Mouse (Mus musculus) kidney, postnatal 0 days (tissue): Measurements from ENCODE around the gene Scml4. TPM values are rescaled to one million over a fixed set of nuclear protein-coding genes. Genes with fewer than 3 reads are reported as not detected.

Experiments used
- ATAC-seq: fragments of 200-750 bp; cut with Nextera tagmentation; replicated peaks from 2 replicates; pipeline ENCODE4 v1.8.0; 2017; ENCODE audit warnings: low read depth, moderate number of reproducible peaks, moderate TSS enrichment, moderate library complexity; ENCODE audit not compliant: low FRiP score
- DNase-seq: peaks from one replicate; pipeline ENCODE4 v3.0.0-alpha.2; 2016; ENCODE audit warnings: low spot score
- H3K27ac ChIP-seq: fragments of 300-500 bp; sonication (generic); 2 replicates; pipeline ENCODE4 v1.5.1; 2014; ENCODE audit warnings: mild to moderate bottlenecking
- H3K27me3 ChIP-seq: fragments of 300-500 bp; sonication (generic); 2 replicates; pipeline ENCODE4 v1.6.1; 2014; ENCODE audit warnings: low read length, mixed read lengths; ENCODE audit not compliant: insufficient read depth
- H3K36me3 ChIP-seq: fragments of 300-500 bp; sonication (generic); 2 replicates; pipeline ENCODE4 v1.6.1; 2014; ENCODE audit warnings: low read length, mixed read lengths; ENCODE audit not compliant: insufficient read depth
- H3K4me1 ChIP-seq: fragments of 300-500 bp; sonication (generic); replicated peaks from 2 replicates; pipeline ENCODE4 v1.6.1; 2014; ENCODE audit warnings: antibody characterized with exemption, low read length, mixed read lengths; ENCODE audit not compliant: insufficient read depth
- H3K4me2 ChIP-seq: fragments of 300-500 bp; sonication (generic); 2 replicates; pipeline ENCODE4 v1.6.1; 2014; ENCODE audit warnings: mild to moderate bottlenecking, low read length, moderate library complexity, mixed read lengths
- H3K4me3 ChIP-seq: fragments of 300-500 bp; sonication (generic); replicated peaks from 2 replicates; pipeline ENCODE4 v1.5.1; 2014; ENCODE audit warnings: low read depth, low read length
- H3K9ac ChIP-seq: fragments of 300-500 bp; sonication (generic); 2 replicates; pipeline ENCODE4 v1.6.1; 2014; ENCODE audit warnings: low read depth, low read length
- H3K9me3 ChIP-seq: fragments of 300-500 bp; sonication (generic); replicated peaks from 2 replicates; pipeline ENCODE4 v1.6.1; 2016; ENCODE audit warnings: low read length, inconsistent platforms, mixed read lengths
- CTCF ChIP-seq: IDR thresholded peaks from 2 replicates; pipeline ENCODE4 v1.5.1; 2016; ENCODE audit warnings: antibody characterized with exemption, low read depth, mild to moderate bottlenecking, moderate library complexity
- WGBS: fragments of 180-500 bp; shearing (Covaris S2); extraction: QIAGEN DNeasy Blood & Tissue Kit; methylation state at CpG from one replicate; pipeline ENCODE4 v1.1.7; 2014; 5-methylcytosine and 5-hydroxymethylcytosine counted together
- polyA plus RNA-seq: library from polyadenylated mRNA; unstranded; fragments of >200 nt; fragmentation: Nextera tagmentation; extraction: Ambion mirVana; gene quantifications from 2 replicates; pipeline ENCODE4 v1.2.1, GENCODE M21; 2015

Gene Scml4
- polyA plus RNA-seq, 1 experiment from 2014 or later, result 2.0 TPM

DNA sequence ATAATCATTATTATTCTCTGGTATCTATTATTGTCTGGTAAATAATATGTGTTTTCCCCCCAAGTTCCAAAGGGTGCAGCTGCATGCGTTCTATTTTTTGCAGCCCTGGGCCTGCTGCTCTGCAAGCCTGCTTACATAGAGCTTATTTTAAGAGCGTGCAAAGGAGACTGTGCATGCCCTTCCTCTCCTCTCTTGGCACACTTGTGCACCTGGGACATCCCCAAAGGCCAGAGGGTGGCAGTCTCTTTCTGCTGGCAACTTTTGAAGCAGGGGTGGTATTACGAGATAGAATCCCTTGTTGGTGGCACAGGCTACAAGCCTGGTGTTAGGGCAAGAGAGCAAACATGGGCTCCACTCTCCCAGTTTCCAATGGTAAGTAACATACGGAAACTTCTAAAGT lies 146.4 kb downstream of the Scml4 start:
- WGBS, result 82% methylated on average over 4 of the region's 4 CpGs
- H3K27ac ChIP-seq, result no peak overlapping the region
- ATAC-seq, result no peak
- H3K9ac ChIP-seq, result no peak overlapping the region
- no peak overlapping the region for H3K4me3 ChIP-seq
- TF ChIP-seq CTCF, result peak; percentile 45; the same call in 1 of the 2 replicates
- no peak overlapping the region for H3K4me2 ChIP-seq
- peaks cover 8% of the 10 kb centered on the region for H3K4me1 ChIP-seq
- no peaks in the 10 kb centered on the region for H3K36me3 ChIP-seq
- H3K27me3 ChIP-seq, result no peaks in the 10 kb centered on the region
- no peak for DNase-seq
- H3K9me3 ChIP-seq, result no peaks in the 10 kb centered on the region

DNA sequence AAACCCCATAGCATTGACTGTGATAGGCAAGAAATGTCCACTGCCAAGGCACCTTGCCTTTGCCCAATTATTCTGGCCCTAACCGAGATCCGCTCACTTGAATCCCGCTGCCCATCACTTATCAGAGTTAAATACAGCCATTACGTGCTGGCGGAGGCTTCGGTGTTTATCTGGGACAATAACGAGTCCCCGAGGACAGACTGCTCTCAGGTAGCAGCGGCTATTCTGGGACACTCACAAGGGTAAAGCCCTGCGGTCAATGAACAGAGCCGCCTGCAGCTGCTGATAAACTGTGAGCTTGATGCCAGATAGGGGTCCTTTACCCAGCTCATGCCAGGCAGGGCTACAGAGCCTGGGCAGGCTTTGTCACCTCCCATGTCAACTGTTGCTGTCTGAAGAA lies 147.9 kb downstream of the Scml4 start:
- ATAC-seq (no peak), DNase-seq (no peak)
- Histone ChIP-seq H3K4me3 (no peak overlapping the region), H3K4me1 (no peaks in the 10 kb centered on the region; the same call in 1 of the 2 replicates), H3K9me3 (no peaks in the 10 kb centered on the region), H3K27me3 (no peaks in the 10 kb centered on the region), H3K27ac (no peak overlapping the region), H3K4me2 (no peak overlapping the region), H3K36me3 (no peaks in the 10 kb centered on the region), H3K9ac (no peak overlapping the region)
- no peak for TF ChIP-seq CTCF
- 72% methylated on average over 11 of the region's 11 CpGs for WGBS

Other genes starting within 250 kb of the Scml4 start
- 17.6 and 17.7 TPM in 2 replicates for gene Sec63, start 98.9 kb upstream of the Scml4 start, polyA plus RNA-seq